Mouse (Mus musculus): Measurements from ENCODE around the gene Dnajc3. TPM values are rescaled to one million over a fixed set of nuclear protein-coding genes. Genes with fewer than 3 reads are reported as not detected.
"Not testable (repeated sequence)": the region's sequence is repeated elsewhere in the genome, so short reads cannot be mapped to it uniquely, and the experiment has no call there.

Gene Dnajc3
- polyA plus RNA-seq, 1 experiment: 40.8 TPM

DNA sequence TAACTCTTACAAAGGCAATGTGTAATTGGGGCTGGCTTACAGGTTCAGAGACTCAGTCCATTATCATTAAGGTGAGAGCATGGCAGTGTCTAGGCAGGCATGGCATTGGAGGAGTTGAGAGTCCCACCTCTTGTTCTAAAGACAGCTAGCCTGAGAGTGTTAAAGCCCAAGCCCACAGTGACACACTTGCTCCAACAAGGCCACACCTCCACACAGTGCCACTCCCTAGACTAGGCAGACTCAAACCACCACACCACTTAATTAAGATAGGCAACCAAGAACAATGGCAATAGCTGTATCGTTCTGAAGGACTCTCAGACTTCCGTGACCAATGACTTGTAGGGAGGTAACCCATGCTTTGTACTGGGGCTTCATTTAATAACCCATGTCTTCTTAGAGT is 7.0 kb upstream of the Dnajc3 start:
- DNase-seq (ENCODE audit: low read depth): no peak

GRCm38 (mm10) chr14:118931181-118931580 is 6.6 kb upstream of the Dnajc3 start:
- DNase-seq (ENCODE audit: low read depth): no peak

DNA sequence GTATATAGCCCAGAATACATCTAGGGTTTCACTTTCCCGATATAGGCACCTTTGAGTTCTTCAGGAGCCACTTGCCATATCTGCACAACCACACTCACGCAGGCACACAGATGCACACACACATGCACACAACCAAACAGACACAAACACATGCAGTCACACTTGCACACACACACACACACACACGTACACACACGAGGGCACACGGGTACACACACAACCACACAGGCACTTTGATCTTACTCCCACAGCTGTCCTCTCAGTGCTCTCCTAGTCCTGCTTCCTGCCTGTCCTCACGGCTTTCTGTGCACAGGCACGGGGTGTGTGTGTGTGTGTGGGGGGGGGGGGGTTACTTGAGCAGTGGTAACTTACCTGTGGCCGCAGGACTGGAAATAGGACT is 4.8 kb upstream of the Dnajc3 start:
- DNase-seq (ENCODE audit: low read depth): no peak

- DNase-seq (ENCODE audit: low read depth): no peak
Observed at GRCm38 (mm10) chr14:118934686-118935085, 3.1 kb upstream of the Dnajc3 start.

DNA sequence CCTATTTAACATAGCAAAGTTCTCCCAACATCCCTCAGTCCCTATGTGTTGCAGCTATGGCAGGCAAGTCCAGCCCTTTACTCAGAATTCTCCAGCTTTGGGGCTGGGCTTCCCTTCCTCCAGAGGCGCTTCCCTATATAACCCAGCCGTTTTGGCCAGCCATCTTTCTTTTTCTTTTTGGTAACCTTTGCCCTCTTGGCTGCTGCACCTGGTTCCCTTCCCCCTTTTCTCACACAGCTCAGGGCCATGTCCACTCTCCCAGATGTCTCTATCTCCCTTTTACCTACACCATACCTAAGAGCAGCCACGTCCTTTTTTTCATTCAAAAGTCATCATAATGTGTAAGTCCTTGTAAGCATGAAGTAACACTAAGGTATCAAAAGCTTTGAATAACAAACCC is 1.5 kb upstream of the Dnajc3 start:
- no peak for DNase-seq (ENCODE audit: low read depth)

DNA sequence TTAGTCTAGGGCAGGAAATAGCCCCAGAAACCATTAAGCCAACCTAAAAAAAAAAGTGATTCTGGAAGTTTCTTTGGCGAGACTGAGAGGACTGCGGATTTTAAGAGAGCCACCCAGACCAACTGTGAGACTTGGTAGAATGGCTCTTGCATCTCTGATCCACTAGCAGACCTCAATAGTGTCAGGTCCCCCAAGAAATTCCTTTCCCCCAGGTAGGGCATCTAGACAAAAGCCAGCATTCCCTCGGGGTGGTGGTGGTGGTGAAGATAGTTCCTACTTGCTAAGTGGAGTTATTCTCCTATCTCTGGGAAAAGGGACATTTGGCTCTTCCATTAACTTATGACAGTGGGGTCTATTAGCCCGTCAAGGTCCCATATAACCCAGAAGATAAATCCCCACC is 824 bp upstream of the Dnajc3 start:
- DNase-seq (ENCODE audit: low read depth): no peak

DNA sequence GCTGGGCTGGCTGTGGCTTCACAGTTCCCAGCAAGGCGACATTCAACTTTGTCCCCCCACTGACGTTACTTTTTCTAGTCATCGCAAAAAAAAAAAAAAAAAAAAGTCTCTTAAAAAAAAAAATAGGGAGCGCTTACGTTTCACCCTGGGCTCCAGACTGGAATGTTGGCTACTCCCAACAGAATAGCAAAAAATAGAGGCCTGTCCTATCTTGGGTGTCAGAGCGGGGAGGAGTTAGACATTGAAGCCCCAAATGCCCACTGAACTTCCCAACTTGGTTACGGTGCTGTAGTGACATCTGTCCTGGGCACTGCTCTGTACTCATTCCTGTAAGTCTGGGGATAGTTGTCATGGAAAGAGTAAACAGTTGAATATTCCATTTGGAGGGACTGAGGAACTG is 775 bp downstream of the Dnajc3 start:
- DNase-seq (ENCODE audit: low read depth): no peak

GRCm38 (mm10) chr14:118940796-118941495 is 3.2 kb downstream of the Dnajc3 start:
- no peak for DNase-seq (ENCODE audit: low read depth)

DNA sequence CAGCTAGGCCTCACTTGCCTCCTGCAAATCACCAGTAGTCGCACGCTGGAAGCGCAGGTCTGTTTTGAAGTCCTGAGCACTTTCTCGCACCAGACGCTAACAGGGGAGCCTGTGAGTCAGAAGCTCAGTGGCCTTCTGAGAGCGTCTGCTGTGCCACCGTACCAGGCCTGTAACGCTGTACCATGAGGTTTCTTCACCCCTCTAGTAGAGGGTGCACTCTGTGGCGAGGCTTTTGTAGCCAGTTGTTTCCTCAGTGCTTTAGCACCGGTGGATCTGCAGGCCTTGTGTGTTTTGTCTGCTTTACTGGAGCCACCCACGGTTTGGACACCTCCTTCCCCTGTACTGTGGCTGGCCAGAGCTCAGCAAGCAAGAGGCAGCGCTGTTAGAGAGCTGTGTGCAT is 4.3 kb downstream of the Dnajc3 start:
- no peak for DNase-seq (ENCODE audit: low read depth)

GRCm38 (mm10) chr14:118944702-118945101 is 6.9 kb downstream of the Dnajc3 start:
- no peak for DNase-seq (ENCODE audit: low read depth)

DNA sequence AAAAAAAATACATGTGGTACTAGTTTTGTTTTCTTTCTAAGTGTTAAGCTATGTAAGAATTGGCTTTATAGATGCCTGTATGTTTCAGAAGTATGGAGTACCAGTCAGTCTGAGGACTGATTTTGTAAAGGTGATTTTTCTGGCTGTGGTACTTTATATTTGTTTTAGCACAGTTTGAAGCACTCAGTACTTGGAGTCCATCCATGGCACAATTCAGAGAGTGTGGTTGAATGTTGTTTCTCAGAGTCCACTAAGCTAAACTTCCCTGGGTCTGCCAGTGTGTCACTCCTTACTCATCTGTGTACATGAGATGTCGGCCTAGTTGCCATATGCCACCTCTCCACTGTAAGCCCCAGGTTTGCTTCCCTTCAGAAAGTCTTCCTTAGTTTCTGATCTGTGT is 11.1 kb downstream of the Dnajc3 start:
- no peak for DNase-seq (ENCODE audit: low read depth)

DNA sequence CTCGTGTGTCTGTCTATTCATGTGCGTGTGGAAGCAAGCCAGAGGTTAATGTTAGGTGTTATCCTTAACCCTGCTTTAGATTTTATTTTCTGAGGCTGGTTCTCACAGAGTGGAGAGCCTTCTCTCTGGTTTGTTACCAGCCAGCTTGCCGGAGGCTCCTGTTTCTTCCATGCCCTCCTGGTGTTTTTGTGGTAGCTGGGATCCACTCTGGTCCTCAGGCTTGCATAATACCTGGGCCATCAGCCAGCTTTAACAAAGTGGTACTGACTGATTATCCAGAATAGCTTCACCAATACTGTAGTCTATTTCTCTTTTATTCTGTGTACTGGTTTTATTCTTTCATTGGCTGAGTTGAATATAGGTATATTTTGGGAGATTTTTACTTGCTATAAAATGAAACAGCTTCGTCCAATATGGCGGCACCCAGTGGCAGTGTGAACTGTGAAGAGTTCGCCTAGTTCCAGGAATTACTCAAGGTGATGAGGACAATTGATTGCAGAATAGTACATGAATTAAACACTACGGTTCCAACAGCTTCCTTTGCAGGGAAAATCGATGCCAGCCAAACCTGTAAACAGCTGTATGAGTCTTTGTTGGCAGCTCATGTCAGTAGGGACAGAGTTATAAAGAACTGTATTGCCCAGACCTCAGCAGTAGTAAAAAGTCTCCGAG is 14.3 kb downstream of the Dnajc3 start:
- DNase-seq (ENCODE audit: low read depth): no peak

DNA sequence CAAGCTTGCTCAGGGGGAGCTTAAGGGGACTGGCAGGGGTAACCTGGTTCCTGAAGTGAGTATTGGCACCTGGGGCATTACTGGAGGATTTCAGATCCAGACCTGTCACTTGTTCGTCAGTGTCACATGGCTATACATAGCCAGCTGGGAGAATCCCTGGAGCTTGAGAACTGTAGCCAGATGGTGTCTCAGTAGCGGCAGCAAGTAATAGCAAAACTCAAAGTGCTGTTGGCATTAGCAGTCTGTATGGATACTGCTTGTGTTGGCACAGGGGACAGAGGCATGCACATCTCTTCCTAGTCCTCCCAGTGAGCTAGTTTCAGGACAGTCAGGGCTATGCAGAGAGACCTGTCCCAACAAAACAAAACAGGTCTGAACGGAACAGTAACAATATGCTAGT is 20.2 kb downstream of the Dnajc3 start:
- no peak for DNase-seq (ENCODE audit: low read depth)

GRCm38 (mm10) chr14:118965356-118966000 is 27.7 kb downstream of the Dnajc3 start:
- DNase-seq (ENCODE audit: low read depth): no peak

DNA sequence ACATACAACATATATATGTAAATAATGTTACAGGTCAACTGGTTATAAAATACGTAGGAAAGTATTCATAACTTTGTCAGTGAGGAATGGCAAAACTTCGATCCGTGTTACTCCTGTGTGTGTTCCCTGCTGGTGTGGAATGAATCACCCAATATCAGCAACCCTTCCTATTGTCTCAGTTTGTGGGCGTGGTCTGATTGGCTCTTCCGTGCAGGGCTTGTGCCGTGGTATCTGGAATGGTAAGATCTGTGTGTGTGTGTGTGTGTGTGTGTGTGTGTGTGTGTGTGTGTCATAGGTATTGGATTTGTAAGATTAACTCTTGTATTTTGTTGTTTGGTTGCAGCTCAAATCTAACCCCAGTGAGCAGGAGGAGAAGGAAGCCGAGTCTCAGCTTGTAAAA is 29.9 kb downstream of the Dnajc3 start:
- no peak for DNase-seq (ENCODE audit: low read depth)

DNA sequence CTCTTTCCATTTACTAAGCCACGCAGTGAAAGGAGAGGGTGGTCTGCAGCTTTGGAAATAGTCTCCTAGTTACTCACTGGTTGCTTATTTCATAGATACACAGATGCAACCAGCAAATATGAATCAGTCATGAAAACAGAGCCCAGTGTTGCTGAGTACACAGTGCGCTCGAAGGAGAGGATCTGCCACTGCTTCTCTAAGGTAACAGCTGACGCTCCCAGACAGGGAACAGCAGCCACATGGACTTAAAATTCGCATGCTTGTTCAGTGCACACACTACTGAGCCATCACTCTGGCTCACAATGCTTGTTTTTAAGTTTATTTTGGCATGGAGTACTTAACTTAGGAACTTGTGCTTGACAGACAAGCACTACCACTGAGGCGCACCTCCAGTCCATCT is 34.5 kb downstream of the Dnajc3 start:
- DNase-seq (ENCODE audit: low read depth): no peak

DNA sequence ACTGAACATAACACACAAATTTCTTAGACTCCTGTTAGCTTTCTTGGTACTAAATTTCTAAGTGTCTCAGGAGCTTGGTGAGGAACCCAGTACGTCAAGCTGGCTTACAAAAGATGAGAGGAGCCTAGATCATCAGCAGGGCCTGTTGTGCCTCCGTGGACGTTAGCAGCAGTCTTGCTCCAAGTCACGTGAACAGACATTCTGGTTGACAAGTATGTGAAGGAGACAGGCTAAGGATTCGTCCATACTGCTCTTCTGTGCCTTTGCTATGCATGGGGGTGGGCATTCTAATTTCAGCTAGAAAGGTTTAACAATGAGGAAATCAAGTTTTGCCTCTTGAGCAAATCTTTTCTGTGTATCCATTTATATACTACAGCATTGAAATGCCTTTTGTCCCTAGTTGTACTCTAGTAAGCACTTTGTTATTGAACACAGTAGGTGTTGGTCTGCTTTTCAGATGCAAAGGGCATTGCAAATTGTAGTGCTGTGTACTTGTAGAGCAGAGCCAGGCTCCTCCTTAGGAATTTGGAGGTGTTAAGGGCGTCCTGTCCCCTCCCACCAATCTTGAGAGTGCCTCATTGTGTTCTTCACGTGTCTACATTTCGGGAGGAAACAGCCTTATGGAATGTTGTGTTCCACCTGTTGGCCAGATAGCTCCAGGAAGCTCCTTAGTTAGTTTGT is 39.5 kb downstream of the Dnajc3 start:
- no peak for DNase-seq (ENCODE audit: low read depth)

GRCm38 (mm10) chr14:118979571-118980325 is 42.0 kb downstream of the Dnajc3 start:
- no peak for DNase-seq (ENCODE audit: low read depth)

DNA sequence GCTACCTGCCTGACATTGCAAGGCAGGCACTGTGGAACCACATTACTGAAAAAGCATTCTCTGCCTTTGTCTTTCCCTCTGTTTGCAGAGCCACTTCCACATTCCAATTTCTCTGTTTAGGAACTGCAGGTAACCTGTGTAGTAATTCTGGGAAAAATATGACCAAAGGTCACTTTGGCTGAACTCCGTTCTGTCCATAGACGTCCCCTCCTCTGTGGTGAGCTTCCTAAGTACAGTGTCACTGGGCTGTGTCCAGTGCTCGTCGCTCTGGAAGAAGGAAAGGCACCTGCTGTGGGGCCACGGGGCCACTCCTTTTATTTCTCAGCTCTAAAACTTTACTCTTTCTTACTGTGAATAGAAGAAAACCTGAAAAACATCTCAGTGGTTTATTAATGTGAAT is 42.6 kb downstream of the Dnajc3 start:
- no peak for DNase-seq (ENCODE audit: low read depth)

GRCm38 (mm10) chr14:118980890-118981289 is 43.1 kb downstream of the Dnajc3 start:
- no peak for DNase-seq (ENCODE audit: low read depth)

DNA sequence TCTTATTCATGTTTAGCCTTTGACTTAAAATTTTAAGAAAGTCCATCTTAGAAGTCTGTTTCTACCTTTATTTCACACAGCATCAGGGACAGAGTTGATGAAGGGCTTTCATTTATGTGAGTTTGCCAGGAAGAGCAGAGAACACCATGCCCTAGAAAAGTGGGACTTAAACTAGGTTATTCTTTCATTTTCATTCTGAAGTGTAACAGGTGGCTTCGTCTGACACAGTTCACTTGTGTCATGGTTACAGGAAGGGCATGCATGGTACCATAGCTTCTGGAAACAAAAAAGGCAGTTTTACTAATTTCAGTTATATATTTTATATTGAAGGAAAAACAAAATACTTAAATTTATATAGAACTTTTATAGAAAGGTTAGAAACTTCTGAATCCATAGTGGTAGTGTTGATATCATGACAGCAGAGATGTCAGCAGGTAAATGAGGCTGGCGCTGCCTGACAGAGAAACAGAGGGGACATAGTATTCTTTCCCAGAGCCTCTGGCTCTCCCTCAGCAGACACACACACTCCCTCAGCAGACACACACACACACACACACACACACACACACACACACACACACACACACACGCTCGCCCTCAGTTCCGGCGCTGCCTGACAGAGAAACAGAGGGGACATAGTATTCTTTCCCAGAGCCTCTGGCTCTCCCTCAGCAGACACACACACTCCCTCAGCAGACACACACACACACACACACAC is 44.1 kb downstream of the Dnajc3 start:
- not testable (repeated sequence) for DNase-seq (ENCODE audit: low read depth)
